Mouse (Mus musculus) left cerebral cortex, adult 8-10 months (tissue): ENCODE results near the gene Jun. TPM values are rescaled to one million over a fixed set of nuclear protein-coding genes. Genes with fewer than 3 reads are reported as not detected.

Experiments used
- DNase-seq, 2 experiments: peaks; one replicate each; pipeline ENCODE4 v3.0.0; 2022; ENCODE audit warnings: low spot score in 2 of 2
- total RNA-seq, 4 experiments: library from RNA; stranded (reverse); gene quantifications; 2 replicates each; pipeline ENCODE4 v1.2.4; 2022

The Jun gene
- total RNA-seq, 4 experiments from 2014 or later = 34.5 to 49.9 (median 40.0) TPM

DNA sequence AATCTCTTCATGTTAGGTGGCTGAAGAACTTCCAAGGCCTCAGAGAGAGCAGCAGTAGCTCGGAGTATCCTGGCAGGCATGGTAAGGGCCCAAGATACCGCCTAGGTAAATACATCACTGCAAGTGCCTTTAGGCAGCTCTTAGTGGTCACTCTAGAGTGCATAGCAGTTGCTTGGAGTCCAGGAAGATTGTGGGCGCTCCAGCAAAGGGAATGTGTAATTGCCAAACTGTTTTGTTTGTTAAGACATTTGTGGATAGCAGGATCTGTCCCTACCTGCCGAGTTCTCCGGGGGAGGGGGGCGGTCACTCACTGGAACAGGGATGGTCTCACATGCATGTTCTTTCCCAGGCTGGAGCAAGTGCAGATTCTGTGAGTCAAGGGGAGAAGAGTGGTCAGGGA, 22.3 kb upstream of the Jun start:
- no peak for DNase-seq

DNA sequence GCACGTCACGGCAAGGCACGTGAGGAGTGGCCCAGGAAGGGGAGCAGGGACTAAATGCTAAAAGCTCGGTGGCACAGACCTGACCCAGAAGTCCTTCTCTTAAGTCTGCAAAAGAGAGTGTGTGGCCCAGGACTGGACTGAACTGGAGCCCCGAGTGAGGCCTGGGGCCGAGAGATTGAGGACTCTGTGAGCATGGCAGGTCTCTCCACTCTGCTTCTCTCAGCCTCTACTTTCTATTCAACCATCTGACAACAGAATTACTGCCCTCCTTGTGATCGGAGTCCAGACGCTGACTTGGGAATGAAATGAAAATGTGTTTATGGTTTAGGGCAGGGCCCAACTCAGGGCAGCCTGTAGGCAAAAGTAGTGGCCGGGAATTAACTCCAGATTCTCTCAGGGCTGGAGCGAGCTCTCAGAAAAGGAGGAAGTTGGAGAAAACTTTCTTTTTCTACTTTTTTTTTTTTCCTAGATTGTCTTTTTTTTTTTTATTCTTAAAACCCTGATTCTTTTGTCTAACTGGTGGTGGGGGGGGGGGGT, 21.3 kb upstream of the Jun start:
- DNase-seq = no peak

DNA sequence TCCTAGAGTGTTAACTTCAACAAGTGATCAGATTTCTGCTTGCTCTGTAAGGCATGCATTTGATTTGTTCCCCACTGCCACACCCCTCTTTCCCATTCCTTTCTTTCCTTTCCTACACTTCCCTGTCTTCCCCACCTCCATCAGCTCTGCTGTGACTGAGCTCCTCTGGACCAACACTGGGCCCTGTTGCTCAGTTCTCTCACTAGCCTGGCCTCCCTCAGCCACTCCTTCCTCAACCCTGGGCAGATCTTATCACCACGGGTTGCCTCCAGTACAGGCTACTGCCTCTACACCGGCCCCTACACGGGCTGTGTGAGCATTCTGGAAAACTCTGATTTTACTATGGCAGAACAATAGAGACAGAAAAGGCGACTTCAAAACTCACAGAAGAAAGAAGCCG, 18.4 kb upstream of the Jun start:
- DNase-seq = no peak

DNA sequence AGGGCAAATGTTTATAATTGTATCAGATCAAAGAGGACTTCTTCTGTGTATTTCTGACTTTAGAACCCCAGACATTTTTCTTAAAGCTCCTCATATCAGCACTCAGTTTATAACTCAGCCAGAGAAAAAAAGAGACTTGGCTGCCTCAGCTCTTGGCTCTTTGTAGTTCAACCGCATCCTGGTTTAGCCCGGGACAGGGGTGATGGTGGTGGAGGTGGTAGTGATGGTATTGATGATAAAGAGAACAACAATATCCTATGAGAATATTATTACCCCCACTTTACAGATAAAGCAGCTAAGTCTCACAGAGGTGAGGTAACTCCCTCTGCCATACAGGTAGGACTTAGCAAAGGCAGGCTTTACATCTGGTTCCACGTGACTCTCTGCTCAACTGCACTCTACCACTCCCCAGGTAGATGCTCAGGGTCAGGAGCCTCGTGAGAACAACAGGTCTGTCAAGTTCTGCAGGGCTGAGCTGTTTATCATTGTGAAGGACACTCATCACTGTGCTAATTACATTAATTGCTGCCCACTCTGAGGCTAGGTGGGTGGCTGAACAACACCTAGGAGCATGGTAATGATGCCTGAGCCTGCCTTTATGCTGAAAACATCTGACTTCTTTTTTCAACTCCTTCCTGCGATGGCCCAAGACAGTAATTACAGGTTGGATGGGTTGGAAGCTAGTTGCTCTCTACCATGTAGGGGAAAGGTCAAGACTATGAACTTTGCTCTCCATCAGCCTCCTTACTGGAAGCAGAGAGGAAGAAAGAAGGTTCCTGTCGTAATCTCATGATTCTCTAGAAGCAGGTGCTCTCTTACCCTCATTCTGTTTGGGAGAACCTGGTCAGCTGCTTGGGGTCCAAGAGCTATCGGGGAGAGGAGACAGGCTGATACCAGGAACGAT, 16.3 kb upstream of the Jun start:
- DNase-seq = no peak

DNA sequence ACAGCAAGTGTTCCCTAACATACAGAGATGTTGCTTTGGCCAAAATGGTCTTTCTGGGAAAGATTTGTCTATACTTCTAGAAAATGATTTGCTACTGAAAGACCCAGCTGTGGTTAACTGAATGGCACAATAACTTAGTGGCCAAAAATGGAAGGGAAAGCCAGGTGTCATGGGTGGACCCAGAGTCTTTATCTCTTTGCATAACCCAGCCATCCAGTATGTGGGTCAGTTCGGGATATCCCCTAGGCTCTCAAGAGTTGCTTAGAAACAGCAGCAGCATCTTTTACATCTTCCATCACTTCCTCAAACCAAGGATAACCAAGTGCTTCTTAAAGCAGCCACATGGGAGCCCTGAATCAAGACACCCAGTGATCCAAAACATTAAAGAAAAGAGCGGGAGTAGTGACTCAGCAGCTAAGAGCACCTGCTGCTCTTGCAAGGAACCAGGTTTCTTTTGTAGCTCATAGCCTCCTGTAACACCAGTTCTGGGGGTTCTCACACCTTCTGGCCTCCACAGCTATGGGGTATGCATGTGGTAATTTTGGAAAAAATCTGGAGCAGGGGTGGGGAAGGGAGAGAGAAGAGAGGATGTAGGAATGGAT, 11.7 kb upstream of the Jun start:
- no peak for DNase-seq

DNA sequence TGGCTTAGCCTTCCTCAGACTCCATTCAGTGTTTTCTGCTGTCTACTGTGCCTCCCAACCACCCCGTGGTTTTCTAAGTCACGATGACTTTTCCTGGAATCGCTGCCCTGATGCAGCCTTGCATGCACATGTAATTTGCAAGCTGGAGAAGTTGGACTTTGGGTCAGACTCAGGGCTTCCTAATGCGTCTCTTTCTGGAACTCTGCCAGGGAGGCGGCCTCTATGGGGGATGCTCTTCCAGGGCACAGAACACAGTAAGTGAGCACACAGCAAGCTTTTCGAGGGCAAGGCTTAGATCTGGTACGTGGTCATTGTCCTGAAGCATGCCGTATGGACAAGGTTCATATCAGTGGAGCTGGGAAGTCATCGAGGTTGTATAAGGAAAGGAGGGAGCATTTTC, 10.9 kb upstream of the Jun start:
- no peak for DNase-seq

DNA sequence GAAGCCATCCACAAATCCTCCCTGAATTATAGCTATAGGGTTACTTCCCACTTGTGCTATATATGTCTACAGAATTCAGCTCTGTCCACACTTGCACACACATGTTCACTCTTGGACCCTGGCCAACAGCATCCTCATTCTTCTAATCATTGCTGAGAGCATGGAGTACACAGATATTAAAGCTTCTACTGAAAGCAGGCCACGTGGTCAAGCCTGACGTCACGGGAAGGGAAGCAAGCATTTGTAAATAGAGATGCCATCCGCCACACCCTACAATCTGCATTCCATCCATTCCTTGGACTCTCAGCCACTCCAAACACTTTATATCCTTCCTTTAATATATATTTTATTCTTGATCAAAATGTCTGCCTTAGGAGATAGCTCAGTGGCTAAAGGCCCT, 5.2 kb upstream of the Jun start:
- no peak for DNase-seq

DNA sequence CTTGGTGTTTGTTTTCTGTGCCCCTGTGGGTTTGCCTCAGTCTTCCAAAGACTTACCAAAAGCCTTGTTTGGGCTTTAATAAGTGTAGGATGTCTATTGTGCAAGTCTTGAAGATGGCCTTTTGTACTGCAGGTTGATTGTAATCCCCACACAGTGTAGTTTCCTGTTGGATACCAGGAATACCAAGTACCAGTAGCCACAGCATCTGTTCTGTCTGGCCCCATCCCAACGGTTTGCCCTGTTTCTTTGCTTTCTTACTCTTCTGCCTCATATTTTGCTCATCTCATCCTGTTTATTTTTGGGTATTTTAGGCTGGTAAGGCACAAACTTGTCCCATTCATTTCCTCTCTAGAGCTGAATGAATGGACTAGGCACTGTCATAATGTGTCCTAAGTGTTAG, 3.3 kb upstream of the Jun start:
- DNase-seq = no peak

DNA sequence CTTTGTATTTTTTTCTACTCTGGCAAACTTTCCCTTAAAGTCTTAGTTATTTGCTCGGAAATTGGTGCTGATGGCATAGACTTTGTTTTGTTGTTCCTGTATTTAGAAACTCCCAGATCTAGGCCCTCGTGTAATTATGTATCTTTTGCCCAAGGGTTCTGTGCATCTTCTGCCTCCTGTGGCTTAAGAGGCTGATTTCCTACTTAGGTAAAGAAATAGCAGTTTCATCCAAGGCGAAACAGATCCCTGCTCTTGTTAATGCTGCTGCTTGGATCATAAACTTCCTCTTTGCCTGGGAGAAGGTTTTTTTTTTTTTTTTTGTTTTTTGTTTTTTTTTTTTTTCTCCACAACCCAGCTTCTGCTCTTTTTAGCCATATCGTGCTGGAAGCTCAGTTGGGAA, 2.3 kb upstream of the Jun start:
- DNase-seq = no peak

DNA sequence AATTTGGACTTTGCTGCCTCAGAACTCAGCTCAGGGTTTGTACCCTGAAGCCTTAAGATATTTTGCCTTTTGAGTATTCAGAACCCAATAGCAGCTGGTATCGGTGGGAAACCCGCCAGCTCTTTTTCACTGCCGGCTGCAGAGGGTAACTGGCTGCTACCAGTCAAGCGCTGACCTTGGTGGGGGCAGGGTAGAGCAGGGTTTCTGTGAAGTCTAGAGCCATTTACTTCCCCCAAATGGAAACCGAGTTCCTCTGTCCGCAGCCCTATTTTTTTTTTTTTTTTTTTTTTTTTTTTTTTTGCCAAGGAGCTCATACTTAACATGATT, 1.7 kb upstream of the Jun start:
- peak in 1 of 2 experiments; percentile 31 for DNase-seq

DNA sequence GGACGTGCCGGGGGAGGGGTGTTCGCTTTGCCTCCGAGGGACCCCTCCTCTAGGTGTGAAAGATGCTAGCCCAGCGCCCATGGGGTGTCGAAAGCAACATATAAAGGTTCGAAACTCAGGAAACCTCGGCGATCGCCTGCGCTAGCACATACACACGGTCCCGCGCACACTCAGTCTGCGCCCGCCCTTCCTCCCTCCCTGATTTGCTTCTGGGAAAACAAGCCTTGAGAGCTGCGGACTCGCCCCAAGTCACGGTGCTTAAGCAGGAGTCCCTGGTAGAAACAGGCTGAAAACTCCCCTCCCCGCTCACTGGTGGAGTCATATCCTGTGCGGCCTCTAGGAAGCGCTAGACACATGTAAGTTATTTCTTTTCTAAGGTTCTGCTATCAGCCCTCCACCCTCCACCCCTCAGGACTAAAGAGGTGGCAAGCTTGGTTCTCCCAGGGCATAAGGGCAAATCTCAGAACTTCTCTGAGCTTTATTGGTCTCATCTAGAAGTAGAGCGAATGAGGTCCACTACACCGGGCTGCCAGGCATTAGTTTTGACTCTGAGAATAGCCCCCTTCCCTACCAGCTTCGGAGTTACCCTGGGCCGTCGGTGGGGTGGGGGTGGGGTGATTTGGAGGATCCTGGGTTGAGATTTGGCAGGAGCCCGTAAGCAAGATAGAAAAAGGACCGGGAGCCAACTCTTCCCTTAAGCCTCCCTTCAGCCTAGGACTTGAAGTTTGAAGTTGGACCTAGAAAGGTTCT, 1.2 kb upstream of the Jun start:
- peak; percentile 84 to 95 for DNase-seq

DNA sequence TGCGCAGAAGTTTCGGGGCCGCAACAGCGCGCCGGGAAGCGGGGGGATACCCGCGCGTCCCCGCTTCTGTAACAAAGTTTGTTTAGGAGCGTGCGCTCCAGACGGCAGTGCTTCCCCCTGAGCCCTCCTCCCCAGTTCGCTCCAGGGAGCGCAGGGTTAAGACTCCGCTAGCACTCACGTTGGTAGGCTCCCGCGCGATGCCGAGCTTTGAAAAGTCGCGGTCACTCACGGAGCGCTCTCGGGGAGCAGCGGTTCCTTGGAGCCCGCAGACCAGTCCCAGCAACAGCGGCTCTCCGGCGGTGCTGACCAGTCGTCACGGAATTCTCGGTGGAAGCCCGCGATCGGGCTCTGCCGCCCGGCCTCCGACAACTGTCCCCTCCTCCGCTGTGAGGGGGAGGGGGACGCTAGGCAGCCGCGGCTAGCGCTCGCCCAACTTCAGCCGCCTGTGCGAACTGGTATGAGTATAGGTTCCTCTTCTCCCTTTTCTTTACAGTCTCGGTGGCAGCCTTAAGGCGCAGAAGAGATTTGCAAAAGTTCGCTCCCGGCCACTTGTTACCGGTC, 631 bp downstream of the Jun start:
- DNase-seq = peak in 1 of 2 experiments; percentile 34

DNA sequence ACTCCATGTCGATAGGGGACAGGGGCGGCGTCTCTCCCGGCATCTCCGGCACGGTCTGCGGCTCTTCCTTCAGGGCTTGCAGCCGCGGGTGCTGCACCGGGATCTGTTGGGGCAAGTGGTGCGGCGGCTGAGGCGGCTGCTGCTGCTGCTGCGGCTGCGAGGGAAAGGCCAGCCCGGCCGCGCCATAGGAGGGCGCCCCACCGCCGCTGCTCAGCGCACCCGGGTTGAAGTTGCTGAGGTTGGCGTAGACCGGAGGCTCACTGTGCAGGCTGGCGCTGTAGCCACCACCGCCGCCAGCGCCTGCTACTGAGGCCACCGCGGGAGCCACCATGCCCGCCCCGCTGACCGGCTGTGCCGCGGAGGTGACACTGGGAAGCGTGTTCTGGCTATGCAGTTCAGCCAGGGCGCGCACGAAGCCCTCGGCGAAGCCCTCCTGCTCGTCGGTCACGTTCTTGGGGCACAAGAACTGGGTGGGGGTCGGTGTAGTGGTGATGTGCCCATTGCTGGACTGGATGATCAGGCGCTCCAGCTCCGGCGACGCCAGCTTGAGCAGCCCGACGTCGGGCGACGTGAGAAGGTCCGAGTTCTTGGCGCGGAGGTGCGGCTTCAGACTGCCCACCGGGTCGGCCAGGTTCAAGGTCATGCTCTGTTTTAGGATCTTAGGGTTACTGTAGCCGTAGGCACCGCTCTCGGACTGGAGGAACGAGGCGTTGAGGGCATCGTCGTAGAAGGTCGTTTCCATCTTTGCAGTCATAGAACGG, 1.3 kb downstream of the Jun start:
- DNase-seq = peak; percentile 68 to 76

DNA sequence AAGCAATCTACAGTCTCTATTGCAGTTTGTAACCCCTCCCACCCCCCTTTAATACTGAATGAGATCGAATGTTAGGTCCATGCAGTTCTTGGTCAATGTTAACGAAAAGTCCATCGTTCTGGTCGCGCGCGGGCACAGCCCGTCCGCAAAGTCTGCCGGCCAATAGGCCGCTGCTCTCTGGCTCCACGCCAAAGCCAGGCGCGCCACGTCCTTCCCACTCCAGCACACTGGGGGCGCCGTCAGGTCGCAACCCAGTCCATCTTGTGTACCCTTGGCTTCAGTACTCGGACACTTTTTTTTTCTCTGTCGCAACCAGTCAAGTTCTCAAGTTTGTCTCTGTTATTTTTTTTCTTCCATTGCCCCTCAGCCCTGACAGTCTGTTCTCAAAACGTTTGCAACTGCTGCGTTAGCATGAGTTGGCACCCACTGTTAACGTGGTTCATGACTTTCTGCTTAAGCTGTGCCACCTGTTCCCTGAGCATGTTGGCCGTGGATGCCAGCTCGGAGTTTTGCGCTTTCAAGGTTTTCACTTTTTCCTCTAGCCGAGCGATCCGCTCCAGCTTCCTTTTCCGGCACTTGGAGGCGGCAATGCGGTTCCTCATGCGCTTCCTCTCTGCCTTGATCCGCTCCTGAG, 2.0 kb downstream of the Jun start:
- DNase-seq = peak; percentile 43 to 52

DNA sequence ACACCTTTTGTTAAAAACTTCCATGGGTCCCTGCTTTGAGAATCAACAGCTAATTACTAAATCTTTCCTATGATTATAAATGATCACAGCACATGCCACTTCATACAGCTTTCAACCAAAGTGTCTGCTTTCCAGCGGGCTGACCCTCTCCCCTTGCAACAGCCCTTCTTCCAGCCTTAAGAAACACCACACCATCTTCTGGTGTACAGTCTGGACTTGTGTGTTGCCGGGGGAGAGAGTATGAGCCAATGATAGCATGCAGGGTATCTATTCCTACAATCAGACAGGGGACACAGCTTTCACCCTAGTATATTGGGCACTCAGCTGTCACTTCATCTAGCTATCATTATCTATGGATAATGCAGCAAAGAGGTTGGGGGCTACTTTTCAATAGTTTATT, 2.9 kb downstream of the Jun start:
- DNase-seq = no peak

DNA sequence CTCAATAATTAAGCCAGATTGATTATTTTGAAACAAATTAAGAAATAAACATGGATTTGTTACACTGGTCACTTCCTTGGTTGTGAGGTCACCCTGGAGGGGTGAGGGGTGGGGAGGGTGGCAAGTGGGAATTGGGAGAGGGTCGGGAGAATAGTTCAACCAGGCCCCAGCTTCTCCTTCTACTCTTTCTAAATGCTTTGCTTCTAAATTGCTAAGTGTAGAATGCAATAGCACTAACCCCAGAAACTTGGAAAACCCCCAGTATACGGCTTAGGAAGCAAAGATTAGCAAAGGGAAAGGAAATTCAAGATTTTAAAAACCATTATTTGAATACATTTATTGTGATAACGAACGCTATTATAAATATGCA, 3.3 kb downstream of the Jun start:
- DNase-seq = no peak

DNA sequence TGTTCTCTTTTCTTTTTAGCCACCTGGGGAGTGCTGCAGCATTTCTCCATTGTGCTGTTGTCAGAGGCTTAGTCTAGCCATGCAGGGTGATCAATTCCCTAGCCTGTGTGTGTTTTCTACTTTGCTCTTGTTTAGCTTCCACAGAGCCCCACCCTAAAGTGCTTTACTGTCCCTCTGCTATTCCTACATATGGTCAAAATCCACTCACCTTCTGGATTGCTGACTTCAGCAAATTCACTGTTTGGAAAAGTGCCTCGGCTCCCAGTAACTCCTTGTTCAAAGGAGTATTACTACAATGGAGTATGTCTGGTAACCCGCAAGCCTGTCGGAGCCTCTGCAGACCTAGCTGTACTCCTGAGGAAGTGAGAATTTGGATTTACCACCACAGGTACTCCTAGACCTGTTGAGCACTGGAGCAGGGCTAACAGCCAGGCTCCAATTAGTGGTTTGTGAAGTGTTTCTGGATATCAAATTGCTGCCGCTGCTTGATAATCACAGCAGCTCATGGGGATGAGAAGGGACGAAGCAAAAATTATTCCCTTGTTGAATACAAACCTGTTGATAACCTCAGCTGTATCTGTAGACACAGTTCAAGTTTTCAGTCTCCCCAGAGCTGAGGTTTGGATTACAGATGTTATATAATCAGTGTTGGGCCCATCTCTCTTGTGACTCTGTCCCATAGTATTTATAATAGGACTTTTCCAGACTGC, 3.8 kb downstream of the Jun start:
- no peak for DNase-seq

DNA sequence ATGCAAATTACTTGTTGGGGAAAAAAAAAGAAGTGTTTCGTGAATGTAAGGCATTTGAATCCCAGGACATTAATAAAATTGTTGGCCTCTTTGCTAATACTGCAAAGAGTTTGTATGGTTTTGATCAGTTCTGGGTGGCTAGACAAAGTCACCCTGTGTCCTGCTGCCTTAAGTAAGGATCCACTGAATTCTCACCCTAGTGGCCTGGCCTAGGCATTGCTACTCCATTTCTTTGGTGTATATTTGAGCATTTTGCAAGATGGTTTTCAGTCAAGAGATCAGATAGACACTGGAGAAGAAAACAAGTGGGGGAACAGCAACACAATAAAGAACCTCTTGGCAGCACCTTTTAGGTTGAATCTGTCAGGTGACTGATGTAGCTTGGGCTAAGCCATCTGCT, 6.9 kb downstream of the Jun start:
- no peak for DNase-seq

DNA sequence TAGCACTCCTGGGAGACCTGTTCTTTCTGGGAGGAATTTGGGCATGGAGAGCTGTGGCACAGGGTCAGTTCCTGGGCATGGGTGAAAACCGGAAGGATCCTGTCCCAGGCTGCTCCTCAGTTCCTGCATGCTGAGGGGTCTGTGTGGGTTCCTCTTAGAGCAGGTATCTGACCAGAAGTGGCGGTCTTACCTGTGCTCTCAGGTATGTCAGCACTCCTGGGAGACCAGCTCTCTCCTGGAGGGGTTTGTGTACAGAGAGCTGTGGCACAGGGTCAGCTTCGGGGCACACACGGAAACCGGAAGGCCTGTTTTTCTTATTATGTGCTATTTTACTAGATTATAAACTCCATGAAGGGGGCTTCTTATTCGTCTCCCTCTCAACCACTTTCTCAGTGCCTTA, 7.3 kb downstream of the Jun start:
- DNase-seq = no peak

DNA sequence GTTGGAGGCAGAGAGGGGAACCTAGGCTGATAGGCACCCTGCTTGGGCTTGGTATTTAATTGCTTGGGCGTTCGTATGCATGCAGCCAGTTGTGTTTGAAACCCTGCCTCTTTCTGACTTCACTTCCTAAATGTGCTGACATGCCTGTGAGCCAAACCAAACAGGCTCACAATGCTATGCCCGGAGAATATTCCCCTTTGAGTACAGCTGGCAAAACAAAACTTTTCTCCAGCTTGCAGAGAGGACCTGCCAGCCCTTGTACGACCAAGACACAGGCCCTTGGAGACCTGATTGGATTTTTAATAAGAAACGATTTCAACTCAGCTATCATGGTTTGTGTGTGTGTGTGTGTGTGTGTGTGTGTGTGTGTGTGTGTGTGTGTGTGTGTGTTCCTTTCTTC, 14.0 kb downstream of the Jun start:
- no peak for DNase-seq
